Mouse (Mus musculus) lung, postnatal 0 days (tissue): ENCODE results near the gene Mrpl49.

ENCODE experiments used
- CTCF ChIP-seq: IDR thresholded peaks from 2 replicates; pipeline ENCODE4 v1.5.1; 2016; ENCODE audit warnings: antibody characterized with exemption, mild to moderate bottlenecking
- EP300 ChIP-seq: IDR thresholded peaks from 2 replicates; pipeline ENCODE4 v1.6.1; 2016; ENCODE audit warnings: antibody characterized with exemption, mild to moderate bottlenecking, control low read depth

DNA sequence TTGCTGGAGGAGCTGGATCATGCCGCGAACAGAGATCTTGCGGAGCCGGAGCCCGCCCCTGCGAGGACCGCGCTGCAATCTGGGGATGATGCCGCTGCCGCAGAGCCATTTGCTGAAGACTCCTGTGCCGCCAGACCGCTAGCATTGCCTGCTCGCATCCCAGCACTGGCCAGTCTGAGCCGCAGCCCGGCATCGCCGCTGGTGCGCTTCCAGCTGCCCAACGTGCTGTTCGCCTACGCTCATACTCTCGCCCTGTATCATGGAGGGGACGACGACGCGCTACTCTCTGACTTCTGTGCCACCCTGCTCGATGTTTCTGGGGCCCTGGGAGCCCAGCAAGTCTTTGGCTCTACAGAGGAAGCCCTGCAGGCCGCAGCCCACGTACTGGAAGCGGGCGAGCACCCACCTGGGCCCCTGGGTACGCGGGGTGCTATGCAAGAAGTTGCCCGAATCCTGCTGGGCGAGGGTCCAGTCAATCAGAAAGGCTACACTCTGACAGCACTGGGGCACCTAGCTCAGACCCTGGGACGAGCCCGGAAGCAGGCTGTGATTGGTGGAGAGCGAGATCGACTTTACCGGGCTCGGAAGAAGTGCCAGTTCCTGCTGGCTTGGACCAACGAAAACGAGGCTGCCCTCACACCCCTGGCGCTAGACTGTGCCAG lies 4.2 kb upstream of the Mrpl49 start:
- TF ChIP-seq CTCF (no peak), EP300 (no peak)
